In genomic region chr14:45219281-45220089, GRCm38 (mm10) we compare ENCODE assay signal across 8 mouse cellular contexts. TPM values are rescaled to one million over a fixed set of nuclear protein-coding genes. Genes with fewer than 3 reads are reported as not detected.
A peak's percentile ranks its signal among the peaks of the same experiment; 100 is the strongest.
DNase-seq lines count a peak whose midpoint lies in the region; ATAC-seq and TF ChIP-seq lines count a peak whose summit lies in the region.

Gene Gpr137c (plus strand): TSS chr14:45219717.

- H3K27me3 ChIP-seq in forebrain, postnatal 0 days (ENCODE audit: insufficient read depth, low read length), result no peaks in the 10 kb centered on the region
- no peaks in the 10 kb centered on the region; the same call in 1 of the 2 replicates for H3K27me3 ChIP-seq in neural tube, embryonic 14.5 days (ENCODE audit: control insufficient read depth, insufficient read depth, low read length)
- H3K27me3 ChIP-seq in testis, adult 2 months (ENCODE audit: control insufficient read depth, insufficient read depth, low read length), result no peaks in the 10 kb centered on the region

- intact Hi-C loops in heart, postnatal 36 days (cut with DNase I), result loop anchor here (2.0 to 10.0 kb wide), 3 partner anchors 99 to 335 kb away; partner anchors contain the start of gene Ero1l

- H3K36me3 ChIP-seq in forebrain, postnatal 0 days (ENCODE audit: insufficient read depth), result no peaks in the 10 kb centered on the region
- no peaks in the 10 kb centered on the region for H3K36me3 ChIP-seq in neural tube, embryonic 14.5 days (ENCODE audit: control insufficient read depth, insufficient read depth, low read length)
- no peaks in the 10 kb centered on the region for H3K36me3 ChIP-seq in testis, adult 2 months (ENCODE audit: control insufficient read depth, insufficient read depth, low read length)

- ATAC-seq in forebrain, postnatal 0 days, result peak; percentile 98
- peak; percentile 99 for ATAC-seq in neural tube, embryonic 14.5 days (ENCODE audit: low read depth)

- H3K4me2 ChIP-seq in forebrain, postnatal 0 days (ENCODE audit: low read depth), result peak within 1 kb of the TSS; percentile 77
- peak within 1 kb of the TSS; percentile 81 for H3K4me2 ChIP-seq in neural tube, embryonic 14.5 days (ENCODE audit: low read depth, low read length)

- TF ChIP-seq CTCF in forebrain, postnatal 0 days (IDR thresholded peaks at IDR 0.05; ENCODE audit: low read depth), result no peak
- no peak for TF ChIP-seq CTCF in testis, adult 2 months (IDR thresholded peaks at IDR 0.05; ENCODE audit: control insufficient read depth, insufficient read depth, insufficient replicate concordance, low read depth, low read length)

- peak within 1 kb of the TSS; percentile 94 for H3K9ac ChIP-seq in forebrain, postnatal 0 days
- H3K9ac ChIP-seq in neural tube, embryonic 14.5 days (replicated peaks; ENCODE audit: low read depth, low read length), result peak within 1 kb of the TSS; percentile 94

- H3K4me3 ChIP-seq in forebrain, postnatal 0 days (ENCODE audit: low read depth, low read length), result peak within 1 kb of the TSS; percentile 95
- peak within 1 kb of the TSS; percentile 94 for H3K4me3 ChIP-seq in neural tube, embryonic 14.5 days (ENCODE audit: low read depth, low read length)
- H3K4me3 ChIP-seq in testis, adult 2 months (ENCODE audit: control insufficient read depth, low read depth, low read length), result peak within 1 kb of the TSS; percentile 92

- DNase-seq in MN1 (ENCODE audit: low spot score), result peak; percentile 99
- DNase-seq in cerebellum, adult 8-10 months, result peak; percentile 98
- DNase-seq in forebrain, postnatal 0 days, result peak; percentile 99
- DNase-seq in heart, postnatal 36 days, result peak; percentile 94 to 95
- peak; percentile 99 for DNase-seq in layer of hippocampus, adult 18-20 months (ENCODE audit: low spot score in 2 of 2)
- peak; percentile 100 for DNase-seq in lung, adult 18-20 months

- H3K9me3 ChIP-seq in forebrain, postnatal 0 days (ENCODE audit: low read length), result no peaks in the 10 kb centered on the region
- H3K9me3 ChIP-seq in neural tube, embryonic 14.5 days (ENCODE audit: control insufficient read depth, low read length), result no peaks in the 10 kb centered on the region

- TF ChIP-seq POLR2A in testis, adult 2 months (IDR thresholded peaks at IDR 0.05; ENCODE audit: control insufficient read depth, low read depth, low read length), result peak; percentile 49

- peaks cover 13% of the 10 kb centered on the region for H3K4me1 ChIP-seq in forebrain, postnatal 0 days (ENCODE audit: insufficient read depth)
- peaks cover 11% of the 10 kb centered on the region; the same call in 1 of the 2 replicates for H3K4me1 ChIP-seq in neural tube, embryonic 14.5 days (ENCODE audit: control insufficient read depth, insufficient read depth, low read length)
- peaks cover 2% of the 10 kb centered on the region; the same call in 1 of the 2 replicates for H3K4me1 ChIP-seq in testis, adult 2 months (ENCODE audit: control insufficient read depth, insufficient read depth, low read length)

- WGBS in forebrain, postnatal 0 days, result 2% methylated on average over 75 of the region's 86 CpGs
- WGBS in neural tube, embryonic 14.5 days, result 1% methylated on average over 78 of the region's 86 CpGs

- peak within 1 kb of the TSS; percentile 97 for H3K27ac ChIP-seq in forebrain, postnatal 0 days (ENCODE audit: low read depth, low read length)
- peak within 1 kb of the TSS; percentile 95 for H3K27ac ChIP-seq in neural tube, embryonic 14.5 days (ENCODE audit: low read depth, low read length)
- peak within 1 kb of the TSS; percentile 76 for H3K27ac ChIP-seq in testis, adult 2 months (ENCODE audit: control insufficient read depth, insufficient read depth, low read depth, low read length)

RNA-seq across cellular contexts. Expression of gene Gpr137c, which starts in this region (rescaled TPM):
- 38.7 and 42.8 TPM in 2 replicates for total RNA-seq in forebrain, postnatal 0 days (2014; rRNA removed)
- polyA plus RNA-seq in forebrain, postnatal 0 days (2015; fragmentation: Nextera tagmentation; extraction: Ambion mirVana), result 7.2 and 9.4 TPM in 2 replicates
- total RNA-seq in heart, postnatal 36 days (2021), result 1 to 10 TPM; 4.9 to 5.7 TPM
- 10 to 100 TPM; 20.9 to 21.3 TPM for total RNA-seq in layer of hippocampus, adult 18-20 months (2021)
- polyA plus RNA-seq in neural tube, embryonic 14.5 days (2014; fragmentation: Nextera tagmentation; extraction: Ambion mirVana), result 23.5 and 25.0 TPM in 2 replicates
- polyA plus RNA-seq in testis, adult 2 months (2012; rRNA removed), result 7.8 and 8.7 TPM in 2 replicates

Comparison
In these comparisons a context has a peak if more than half of its experiments do, and no peak if none do; other contexts are left out.
1. Peak in every context shown above with its lines: DNase-seq, ATAC-seq, H3K4me3 ChIP-seq and H3K27ac ChIP-seq.